Mouse (Mus musculus): Measurements from ENCODE around the gene Smg8. TPM values are rescaled to one million over a fixed set of nuclear protein-coding genes. Genes with fewer than 3 reads are reported as not detected.

Gene Smg8
- 11.0 and 13.4 TPM in 2 replicates for polyA plus RNA-seq (2015; fragmentation: Nextera tagmentation; extraction: Ambion mirVana)

GRCm38 (mm10) chr11:87086290-87086984 is at the start of gene Smg8:
Gene Smg8 (minus strand): TSS chr11:87086774.
- no peaks in the 10 kb centered on the region for H3K9me3 ChIP-seq (replicated peaks)
- H3K4me2 ChIP-seq, result peak within 1 kb of the TSS; percentile 91
- ATAC-seq (replicated peaks; ENCODE audit: insufficient number of reproducible peaks, insufficient read depth, low FRiP score, low read depth), result peak; percentile 82
- H3K9ac ChIP-seq, result peak within 1 kb of the TSS; percentile 91
- peaks cover 24% of the 10 kb centered on the region for H3K4me1 ChIP-seq (replicated peaks)
- H3K36me3 ChIP-seq, result peaks cover 35% of the 10 kb centered on the region
- peak within 1 kb of the TSS; percentile 70 for H3K27ac ChIP-seq
- H3K4me3 ChIP-seq, result peak within 1 kb of the TSS; percentile 86
- WGBS, result under 1% methylated on average over 43 of the region's 43 CpGs
- H3K27me3 ChIP-seq, result no peaks in the 10 kb centered on the region

GRCm38 (mm10) chr11:87136233-87136632 is 49.7 kb upstream of the Smg8 start:
- Histone ChIP-seq H3K9me3 (replicated peaks) (no peaks in the 10 kb centered on the region), H3K27ac (no peak overlapping the region), H3K36me3 (no peaks in the 10 kb centered on the region), H3K4me3 (no peak overlapping the region), H3K9ac (no peak overlapping the region), H3K4me2 (no peak overlapping the region), H3K27me3 (no peaks in the 10 kb centered on the region), H3K4me1 (replicated peaks) (no peaks in the 10 kb centered on the region)
- no peak for ATAC-seq (replicated peaks; ENCODE audit: insufficient number of reproducible peaks, insufficient read depth, low FRiP score, low read depth)
- 84% methylated on average over 4 of the region's 4 CpGs for WGBS

- Histone ChIP-seq H3K27me3 (no peaks in the 10 kb centered on the region), H3K4me2 (peak within 1 kb of the TSS; percentile 88), H3K4me3 (peak within 1 kb of the TSS; percentile 87), H3K27ac (peak within 1 kb of the TSS; percentile 91), H3K4me1 (replicated peaks) (peaks cover 12% of the 10 kb centered on the region), H3K9ac (peak within 1 kb of the TSS; percentile 77), H3K36me3 (peaks cover 23% of the 10 kb centered on the region), H3K9me3 (replicated peaks) (no peaks in the 10 kb centered on the region)
- peak; percentile 92 for ATAC-seq (replicated peaks; ENCODE audit: insufficient number of reproducible peaks, insufficient read depth, low FRiP score, low read depth)
- WGBS, result under 1% methylated on average over 105 of the region's 105 CpGs
These were observed 40.5 kb upstream of the Smg8 start, which contains the start of gene Trim37 for GRCm38 (mm10) chr11:87126824-87127816. Gene Trim37 (plus strand): TSS chr11:87127077.

- Histone ChIP-seq H3K27ac (peak overlapping the region; percentile 91), H3K4me3 (peak overlapping the region; percentile 87), H3K36me3 (peaks cover 27% of the 10 kb centered on the region), H3K27me3 (no peaks in the 10 kb centered on the region), H3K9ac (peak overlapping the region; percentile 42), H3K4me2 (peak overlapping the region; percentile 88), H3K9me3 (replicated peaks) (no peaks in the 10 kb centered on the region), H3K4me1 (replicated peaks) (peaks cover 12% of the 10 kb centered on the region)
- no peak for ATAC-seq (replicated peaks; ENCODE audit: insufficient number of reproducible peaks, insufficient read depth, low FRiP score, low read depth)
- WGBS, result 1% methylated on average over 12 of the region's 12 CpGs
These were observed 39.8 kb upstream of the Smg8 start for GRCm38 (mm10) chr11:87126281-87126823.

- no peak overlapping the region for H3K27ac ChIP-seq
- ATAC-seq (replicated peaks; ENCODE audit: insufficient number of reproducible peaks, insufficient read depth, low FRiP score, low read depth), result no peak
- no peak overlapping the region for H3K4me3 ChIP-seq
- no peaks in the 10 kb centered on the region for H3K27me3 ChIP-seq
- H3K36me3 ChIP-seq, result peaks cover 33% of the 10 kb centered on the region
- peaks cover 12% of the 10 kb centered on the region for H3K4me1 ChIP-seq (replicated peaks)
- no peak overlapping the region for H3K9ac ChIP-seq
- 48% methylated on average over 4 of the region's 4 CpGs for WGBS
- H3K9me3 ChIP-seq (replicated peaks), result no peaks in the 10 kb centered on the region
- H3K4me2 ChIP-seq, result 0 out of 2 replicates have a peak overlapping the region, but pooled peaks have one; percentile 88
These were observed 39.0 kb upstream of the Smg8 start for GRCm38 (mm10) chr11:87125562-87125961.

- H3K36me3 ChIP-seq, result peaks cover 63% of the 10 kb centered on the region
- H3K27me3 ChIP-seq, result no peaks in the 10 kb centered on the region
- H3K9ac ChIP-seq, result no peak overlapping the region
- WGBS, result 75% methylated on average over 8 of the region's 8 CpGs
- no peak overlapping the region for H3K4me3 ChIP-seq
- H3K27ac ChIP-seq, result no peak overlapping the region
- no peak for ATAC-seq (replicated peaks; ENCODE audit: insufficient number of reproducible peaks, insufficient read depth, low FRiP score, low read depth)
- H3K4me2 ChIP-seq, result no peak overlapping the region
- H3K4me1 ChIP-seq (replicated peaks), result peaks cover 3% of the 10 kb centered on the region; the same call in 1 of the 2 replicates
- H3K9me3 ChIP-seq (replicated peaks), result no peaks in the 10 kb centered on the region
These were observed 35.3 kb upstream of the Smg8 start for GRCm38 (mm10) chr11:87121864-87122263.

GRCm38 (mm10) chr11:87110172-87110909 is 23.8 kb upstream of the Smg8 start:
- Histone ChIP-seq H3K4me3 (peak overlapping the region; percentile 90), H3K4me1 (replicated peaks) (peaks cover 24% of the 10 kb centered on the region), H3K36me3 (peaks cover 19% of the 10 kb centered on the region), H3K9ac (peak overlapping the region; percentile 87), H3K27ac (peak overlapping the region; percentile 97), H3K27me3 (no peaks in the 10 kb centered on the region), H3K9me3 (replicated peaks) (no peaks in the 10 kb centered on the region), H3K4me2 (peak overlapping the region; percentile 72)
- 7% methylated on average over 9 of the region's 9 CpGs for WGBS
- no peak for ATAC-seq (replicated peaks; ENCODE audit: insufficient number of reproducible peaks, insufficient read depth, low FRiP score, low read depth)

- no peaks in the 10 kb centered on the region for H3K27me3 ChIP-seq
- peak overlapping the region; percentile 97 for H3K27ac ChIP-seq
- peak overlapping the region; percentile 90 for H3K4me3 ChIP-seq
- H3K36me3 ChIP-seq, result peaks cover 19% of the 10 kb centered on the region
- H3K4me1 ChIP-seq (replicated peaks), result peaks cover 24% of the 10 kb centered on the region
- peak overlapping the region; percentile 72 for H3K4me2 ChIP-seq
- under 1% methylated on average over 42 of the region's 42 CpGs for WGBS
- peak overlapping the region; percentile 87 for H3K9ac ChIP-seq
- ATAC-seq (replicated peaks; ENCODE audit: insufficient number of reproducible peaks, insufficient read depth, low FRiP score, low read depth), result no peak
- H3K9me3 ChIP-seq (replicated peaks), result no peaks in the 10 kb centered on the region
These were observed 23.1 kb upstream of the Smg8 start for GRCm38 (mm10) chr11:87109519-87110171.

- WGBS, result under 1% methylated on average over 40 of the region's 40 CpGs
- ATAC-seq (replicated peaks; ENCODE audit: insufficient number of reproducible peaks, insufficient read depth, low FRiP score, low read depth), result peak; percentile 99
- peaks cover 24% of the 10 kb centered on the region for H3K4me1 ChIP-seq (replicated peaks)
- H3K27me3 ChIP-seq, result no peaks in the 10 kb centered on the region
- no peaks in the 10 kb centered on the region for H3K9me3 ChIP-seq (replicated peaks)
- peak within 1 kb of the TSS; percentile 90 for H3K4me3 ChIP-seq
- H3K27ac ChIP-seq, result peak within 1 kb of the TSS; percentile 97
- H3K36me3 ChIP-seq, result peaks cover 25% of the 10 kb centered on the region
- peak within 1 kb of the TSS; percentile 72 for H3K4me2 ChIP-seq
- H3K9ac ChIP-seq, result peak within 1 kb of the TSS; percentile 87
These were observed 22.4 kb upstream of the Smg8 start, which contains the start of gene Ska2 for GRCm38 (mm10) chr11:87108755-87109518. Gene Ska2 (plus strand): TSS chr11:87109234.

- Histone ChIP-seq H3K9me3 (replicated peaks) (no peaks in the 10 kb centered on the region), H3K4me2 (peak within 1 kb of the TSS; percentile 72), H3K27ac (peak within 1 kb of the TSS; percentile 97), H3K4me1 (replicated peaks) (peaks cover 24% of the 10 kb centered on the region), H3K9ac (peak within 1 kb of the TSS; percentile 87), H3K36me3 (peaks cover 30% of the 10 kb centered on the region), H3K4me3 (peak within 1 kb of the TSS; percentile 90), H3K27me3 (no peaks in the 10 kb centered on the region)
- under 1% methylated on average over 14 of the region's 14 CpGs for WGBS
- ATAC-seq (replicated peaks; ENCODE audit: insufficient number of reproducible peaks, insufficient read depth, low FRiP score, low read depth), result no peak
These were observed 21.8 kb upstream of the Smg8 start, which contains the start of gene Prr11 for GRCm38 (mm10) chr11:87108409-87108754. Gene Prr11 (minus strand): TSS chr11:87108708.
